Mouse (Mus musculus) kidney, embryonic 16.5 days (tissue): ENCODE results near the gene Ipo13. TPM values are rescaled to one million over a fixed set of nuclear protein-coding genes. Genes with fewer than 3 reads are reported as not detected.

Source experiments
- ATAC-seq: fragments of 200-750 bp; cut with Nextera tagmentation; 2 replicates; pipeline ENCODE4 v1.8.0; 2017; ENCODE audit warnings: moderate TSS enrichment; ENCODE audit not compliant: low FRiP score, low TSS enrichment
- H3K27ac ChIP-seq: fragments of 300-500 bp; sonication (generic); 2 replicates; pipeline ENCODE4 v1.5.1; 2014; ENCODE audit warnings: low read length
- H3K27me3 ChIP-seq: fragments of 300-500 bp; sonication (generic); 2 replicates; pipeline ENCODE4 v1.6.1; 2014; ENCODE audit warnings: low read length, control low read depth, mixed read lengths; ENCODE audit not compliant: insufficient read depth
- H3K36me3 ChIP-seq: fragments of 300-500 bp; sonication (generic); 2 replicates; pipeline ENCODE4 v1.6.1; 2014; ENCODE audit warnings: low read length, control low read depth, mixed read lengths; ENCODE audit not compliant: insufficient read depth
- H3K4me1 ChIP-seq: fragments of 300-500 bp; sonication (generic); 2 replicates; pipeline ENCODE4 v1.6.1; 2014; ENCODE audit warnings: low read length, control low read depth, mixed read lengths; ENCODE audit not compliant: insufficient read depth
- H3K4me2 ChIP-seq: fragments of 300-500 bp; sonication (generic); replicated peaks from 2 replicates; pipeline ENCODE4 v1.6.1; 2014; ENCODE audit warnings: low read depth, low read length
- H3K4me3 ChIP-seq: fragments of 300-500 bp; sonication (generic); 2 replicates; pipeline ENCODE4 v1.5.1; 2014; ENCODE audit warnings: mild to moderate bottlenecking, low read length
- H3K9ac ChIP-seq: fragments of 300-500 bp; sonication (generic); replicated peaks from 2 replicates; pipeline ENCODE4 v1.6.1; 2014; ENCODE audit warnings: low read length
- H3K9me3 ChIP-seq: fragments of 300-500 bp; sonication (generic); 2 replicates; pipeline ENCODE4 v1.6.1; 2016; ENCODE audit warnings: low read length, control low read depth
- WGBS: fragments of 180-500 bp; shearing (Covaris S2); extraction: QIAGEN DNeasy Blood & Tissue Kit; methylation state at CpG from one replicate; pipeline ENCODE4 v1.1.7; 2014; 5-methylcytosine and 5-hydroxymethylcytosine counted together
- polyA plus RNA-seq: library from polyadenylated mRNA; unstranded; fragments of >200 nt; fragmentation: Nextera tagmentation; extraction: Ambion mirVana; gene quantifications from 2 replicates; pipeline ENCODE4 v1.2.1, GENCODE M21; 2015

Gene Ipo13
- polyA plus RNA-seq, 1 experiment from 2014 or later, result 52.9 TPM

- Histone ChIP-seq H3K4me2 (peak within 1 kb of the TSS; percentile 59), H3K36me3 (peaks cover 16% of the 10 kb centered on the region; the same call in 1 of the 2 replicates), H3K9me3 (no peaks in the 10 kb centered on the region), H3K4me1 (peaks cover 13% of the 10 kb centered on the region), H3K27ac (peak within 1 kb of the TSS; percentile 45; the same call in 1 of the 2 replicates), H3K27me3 (no peaks in the 10 kb centered on the region), H3K4me3 (peak within 1 kb of the TSS; percentile 41), H3K9ac (peak within 1 kb of the TSS; percentile 60; the same call in 1 of the 2 replicates)
- ATAC-seq, result peak; percentile 43; the same call in 1 of the 2 replicates
- 5% methylated on average over 14 of the region's 14 CpGs for WGBS
Observed at GRCm38 (mm10) chr4:117872471-117872886, 42.3 kb downstream of the Ipo13 start, which contains the start of gene Ccdc24. TSS of gene Ccdc24 (minus strand) at chr4:117872557.

- WGBS, result 42% methylated on average over 7 of the region's 7 CpGs
- Histone ChIP-seq H3K27me3 (no peaks in the 10 kb centered on the region), H3K4me3 (no peak overlapping the region), H3K27ac (no peak overlapping the region), H3K4me2 (peak overlapping the region; percentile 59), H3K36me3 (peaks cover 16% of the 10 kb centered on the region; the same call in 1 of the 2 replicates), H3K4me1 (peaks cover 13% of the 10 kb centered on the region), H3K9me3 (no peaks in the 10 kb centered on the region), H3K9ac (no peak overlapping the region)
- ATAC-seq, result no peak; the same call in 1 of the 2 replicates
Observed at GRCm38 (mm10) chr4:117871787-117872186, 43.0 kb downstream of the Ipo13 start.

- Histone ChIP-seq H3K27ac (no peak overlapping the region), H3K27me3 (no peaks in the 10 kb centered on the region), H3K36me3 (peaks cover 11% of the 10 kb centered on the region; the same call in 1 of the 2 replicates), H3K4me1 (peaks cover 23% of the 10 kb centered on the region), H3K9ac (no peak overlapping the region), H3K4me2 (no peak overlapping the region), H3K9me3 (no peaks in the 10 kb centered on the region), H3K4me3 (no peak overlapping the region)
- no peak for ATAC-seq
- 36% methylated on average over 1 of the region's 1 CpGs for WGBS
Observed at GRCm38 (mm10) chr4:117870437-117870836, 44.4 kb downstream of the Ipo13 start.

- H3K27ac ChIP-seq, result no peak overlapping the region
- no peak overlapping the region for H3K4me3 ChIP-seq
- 66% methylated on average over 9 of the region's 9 CpGs for WGBS
- no peak overlapping the region for H3K4me2 ChIP-seq
- H3K4me1 ChIP-seq, result peaks cover 24% of the 10 kb centered on the region
- no peak for ATAC-seq
- peaks cover 5% of the 10 kb centered on the region; the same call in 1 of the 2 replicates for H3K36me3 ChIP-seq
- H3K9ac ChIP-seq, result no peak overlapping the region
- no peaks in the 10 kb centered on the region for H3K27me3 ChIP-seq
- no peaks in the 10 kb centered on the region for H3K9me3 ChIP-seq
Observed at GRCm38 (mm10) chr4:117869317-117869716, 45.5 kb downstream of the Ipo13 start.

GRCm38 (mm10) chr4:117867823-117868222, 47.0 kb downstream of the Ipo13 start:
- Histone ChIP-seq H3K4me3 (no peak overlapping the region), H3K36me3 (no peaks in the 10 kb centered on the region), H3K4me2 (peak overlapping the region; percentile 28; the same call in 1 of the 2 replicates), H3K9me3 (no peaks in the 10 kb centered on the region), H3K9ac (no peak overlapping the region), H3K4me1 (peaks cover 21% of the 10 kb centered on the region), H3K27me3 (no peaks in the 10 kb centered on the region), H3K27ac (no peak overlapping the region)
- 15% methylated on average over 24 of the region's 24 CpGs for WGBS
- no peak for ATAC-seq

GRCm38 (mm10) chr4:117867000-117867399, 47.8 kb downstream of the Ipo13 start:
- no peaks in the 10 kb centered on the region for H3K9me3 ChIP-seq
- no peak overlapping the region for H3K4me3 ChIP-seq
- no peak overlapping the region for H3K9ac ChIP-seq
- ATAC-seq, result no peak
- H3K4me1 ChIP-seq, result peaks cover 13% of the 10 kb centered on the region
- no peak overlapping the region for H3K27ac ChIP-seq
- no peaks in the 10 kb centered on the region for H3K27me3 ChIP-seq
- 66% methylated on average over 6 of the region's 6 CpGs for WGBS
- no peak overlapping the region for H3K4me2 ChIP-seq
- H3K36me3 ChIP-seq, result no peaks in the 10 kb centered on the region

- H3K9me3 ChIP-seq, result no peaks in the 10 kb centered on the region
- no peak overlapping the region for H3K4me3 ChIP-seq
- peak overlapping the region; percentile 81 for H3K27ac ChIP-seq
- peaks cover 11% of the 10 kb centered on the region for H3K4me1 ChIP-seq
- H3K4me2 ChIP-seq, result no peak overlapping the region
- H3K9ac ChIP-seq, result peak overlapping the region; percentile 12; the same call in 1 of the 2 replicates
- ATAC-seq, result peak; percentile 81
- no peaks in the 10 kb centered on the region for H3K27me3 ChIP-seq
- no peaks in the 10 kb centered on the region for H3K36me3 ChIP-seq
- WGBS, result 25% methylated on average over 9 of the region's 9 CpGs
Observed at GRCm38 (mm10) chr4:117866083-117866482, 48.7 kb downstream of the Ipo13 start.

- no peak for ATAC-seq
- Histone ChIP-seq H3K4me3 (no peak overlapping the region), H3K9me3 (no peaks in the 10 kb centered on the region), H3K36me3 (no peaks in the 10 kb centered on the region), H3K27ac (no peak overlapping the region), H3K4me1 (peaks cover 11% of the 10 kb centered on the region), H3K27me3 (no peaks in the 10 kb centered on the region), H3K9ac (no peak overlapping the region), H3K4me2 (no peak overlapping the region)
- WGBS, result 54% methylated on average over 4 of the region's 4 CpGs
Observed at GRCm38 (mm10) chr4:117862823-117863222, 52.0 kb downstream of the Ipo13 start.

GRCm38 (mm10) chr4:117860570-117860969, 54.2 kb downstream of the Ipo13 start:
- no peak overlapping the region for H3K9ac ChIP-seq
- H3K27me3 ChIP-seq, result no peaks in the 10 kb centered on the region
- H3K4me3 ChIP-seq, result no peak overlapping the region
- H3K4me1 ChIP-seq, result peaks cover 3% of the 10 kb centered on the region
- H3K27ac ChIP-seq, result no peak overlapping the region
- peaks cover 8% of the 10 kb centered on the region for H3K36me3 ChIP-seq
- no peak overlapping the region for H3K4me2 ChIP-seq
- no peaks in the 10 kb centered on the region for H3K9me3 ChIP-seq
- ATAC-seq, result no peak
- WGBS, result 79% methylated on average over 9 of the region's 9 CpGs

- Histone ChIP-seq H3K4me1 (no peaks in the 10 kb centered on the region), H3K36me3 (peaks cover 8% of the 10 kb centered on the region), H3K27me3 (no peaks in the 10 kb centered on the region), H3K4me3 (no peak overlapping the region), H3K9ac (no peak overlapping the region), H3K27ac (no peak overlapping the region), H3K4me2 (no peak overlapping the region), H3K9me3 (no peaks in the 10 kb centered on the region)
- peak; percentile 67; the same call in 1 of the 2 replicates for ATAC-seq
- WGBS, result 84% methylated on average over 3 of the region's 3 CpGs
Observed at GRCm38 (mm10) chr4:117858794-117859193, 56.0 kb downstream of the Ipo13 start.
